Mouse (Mus musculus) G1E (cell line): ENCODE results near the gene Cdk17.

Experiments
- CTCF ChIP-seq: IDR thresholded peaks from 2 replicates; pipeline ENCODE4 v1.5.1; 2012; ENCODE audit warnings: low read depth, low read length, inconsistent platforms, mixed read lengths
- POLR2AphosphoS5 ChIP-seq: IDR thresholded peaks from 2 replicates; pipeline ENCODE4 v1.6.1; 2012; ENCODE audit warnings: low read depth, low read length, inconsistent platforms; ENCODE audit not compliant: insufficient replicate concordance

DNA sequence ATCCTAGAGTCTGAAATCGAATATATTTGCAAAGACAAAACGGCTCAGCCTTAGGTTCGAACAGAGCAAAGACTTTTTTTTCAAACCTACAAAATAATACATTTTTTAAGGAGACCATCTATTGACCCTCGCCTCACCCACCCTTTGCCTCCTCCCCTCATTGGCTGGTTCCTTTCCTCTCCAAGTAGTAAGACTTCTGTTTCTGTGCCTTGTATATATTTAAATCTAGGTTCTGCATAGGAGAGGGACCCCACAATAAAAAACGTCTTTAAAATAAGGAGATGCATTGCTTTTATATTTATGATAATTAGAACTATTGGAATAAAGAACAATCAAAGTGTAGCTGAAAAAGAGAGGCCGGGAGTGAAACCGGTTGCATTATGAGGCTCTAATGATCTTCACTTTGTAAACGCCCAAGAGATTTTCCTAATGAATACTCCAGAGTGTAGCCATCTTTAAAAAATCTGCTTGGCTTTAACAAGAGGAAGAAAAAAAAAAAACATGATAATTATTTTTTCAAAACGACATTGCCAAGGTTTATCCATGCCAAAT, 30.7 kb upstream of the Cdk17 start:
- TF ChIP-seq CTCF (no peak), POLR2AphosphoS5 (no peak)
